Mouse (Mus musculus): ENCODE data around the gene Macrod2.

Gene Macrod2

DNA sequence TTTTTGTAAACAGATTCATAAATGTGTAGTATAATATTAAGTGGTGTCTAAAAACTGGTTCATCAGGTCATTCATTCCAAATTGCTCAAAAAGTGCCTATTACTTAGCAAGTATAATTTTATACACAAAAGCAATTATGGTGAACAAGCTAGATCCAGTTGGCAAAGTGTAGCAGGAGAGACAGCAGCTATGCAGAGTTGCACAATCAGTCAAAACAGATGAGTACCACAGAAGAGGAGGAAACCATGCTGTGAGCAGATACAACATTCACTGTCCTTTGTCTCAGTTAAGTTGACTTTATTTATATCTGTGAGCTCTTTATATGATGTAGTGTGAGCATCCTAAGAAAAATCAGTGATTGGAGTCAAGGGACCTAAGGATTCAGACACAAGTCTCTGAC is 2012.2 kb downstream of the Macrod2 start:
- DNase-seq, result no peak

DNA sequence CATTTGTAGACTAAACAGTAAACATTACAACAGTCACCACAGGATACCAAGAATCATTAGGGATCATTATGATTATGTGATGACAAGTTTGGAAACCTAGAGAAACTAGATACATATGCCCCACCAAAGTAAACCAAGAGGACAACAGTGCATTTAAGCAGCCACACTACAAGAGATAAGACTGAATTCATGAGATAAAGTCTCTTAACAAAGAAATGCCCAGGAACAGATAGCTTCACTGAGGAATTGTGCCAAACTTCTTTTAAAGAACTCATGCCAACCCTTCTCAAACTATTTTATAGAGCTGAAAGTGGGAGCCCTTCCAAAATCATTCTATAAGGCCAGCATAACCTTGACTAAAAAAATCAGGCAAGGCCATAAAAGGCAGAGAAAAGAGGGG is 2015.0 kb downstream of the Macrod2 start:
- DNase-seq, result no peak

DNA sequence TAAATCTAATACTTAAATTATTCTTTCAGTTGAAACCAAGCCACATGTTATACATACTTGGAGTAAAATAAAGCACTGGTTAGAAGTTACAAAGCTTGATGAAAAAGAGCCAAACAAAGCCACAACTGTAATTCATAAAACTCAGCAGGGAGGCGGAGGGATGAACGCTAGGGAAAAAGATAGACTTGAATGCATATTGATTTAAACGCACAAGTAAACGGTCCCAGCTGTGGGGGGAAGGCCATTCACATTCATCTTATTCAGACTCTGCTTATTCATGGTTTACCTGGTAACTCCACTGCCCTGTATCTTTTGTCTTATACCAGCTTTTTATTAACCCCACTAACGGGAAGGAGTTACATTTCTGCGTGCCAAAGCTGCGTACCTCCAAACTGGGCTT is 2038.0 kb downstream of the Macrod2 start:
- no peak for DNase-seq

DNA sequence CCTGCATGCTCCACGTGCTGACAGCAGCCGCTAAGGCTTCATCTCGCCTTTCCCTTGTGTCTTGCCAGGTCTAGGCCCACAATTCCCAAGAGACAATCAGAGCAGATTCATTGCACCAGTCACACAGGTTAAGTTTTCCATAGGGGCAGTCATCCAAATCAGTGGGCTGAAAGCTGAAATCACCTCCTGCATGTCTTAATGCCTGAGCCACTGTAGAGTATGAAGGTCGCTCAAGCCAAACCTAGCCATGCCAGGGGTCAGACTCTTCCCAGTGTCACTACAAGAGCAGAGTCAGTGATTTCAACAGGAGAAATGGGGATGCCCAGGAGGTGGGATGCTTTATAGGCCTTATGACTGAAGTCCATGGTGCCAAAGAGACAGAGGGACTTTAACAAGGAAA is 2039.6 kb downstream of the Macrod2 start:
- DNase-seq, result no peak

DNA sequence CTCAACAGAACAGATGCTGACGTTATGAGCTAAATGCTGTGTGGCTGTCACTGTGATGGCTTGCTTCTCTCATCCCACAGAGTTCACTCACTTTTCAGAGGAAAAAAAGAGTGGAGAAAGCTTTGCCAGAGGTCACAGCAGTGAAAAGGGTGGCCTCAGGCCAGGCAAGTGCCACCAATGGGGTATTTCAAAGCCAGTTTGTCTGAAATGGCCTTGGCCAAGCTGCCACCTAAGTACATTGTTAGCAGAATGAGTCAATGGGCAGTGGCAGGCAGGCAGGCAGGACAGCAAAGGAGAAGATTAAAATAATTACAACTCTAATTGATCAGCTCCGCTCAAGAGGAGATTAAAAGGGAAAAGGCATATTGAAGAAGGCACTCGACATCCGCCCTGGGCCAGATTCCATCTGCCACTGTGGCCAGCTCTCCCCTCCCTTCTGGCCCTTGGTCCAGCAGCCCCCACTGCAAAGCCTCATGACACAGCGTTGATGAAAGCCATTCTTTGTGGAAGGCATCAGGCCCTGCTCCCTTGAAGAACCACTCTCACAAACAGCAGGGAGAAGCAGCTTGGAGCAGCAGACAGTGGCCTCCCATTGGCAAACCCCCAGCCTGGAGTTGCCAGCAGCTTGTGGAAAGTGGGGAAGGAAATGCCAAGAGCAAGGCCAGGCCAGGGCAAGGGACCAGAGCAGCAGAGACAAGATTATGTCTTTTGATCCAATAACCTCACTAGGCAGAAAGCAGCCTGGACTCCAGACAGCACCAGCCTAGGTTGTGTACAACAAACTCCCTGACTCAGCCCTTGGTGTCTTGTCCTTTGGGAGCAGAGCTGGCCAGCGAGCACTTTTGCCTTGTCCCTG is 2042.7 kb downstream of the Macrod2 start:
- DNase-seq, result peak; percentile 48

Measured in right cerebral cortex, postnatal 4 days (tissue).